Mouse (Mus musculus): ENCODE data around the gene Gm49354.
A peak's percentile ranks its signal among the peaks of the same experiment; 100 is the strongest.
"Not testable (repeated sequence)": the region's sequence is repeated elsewhere in the genome, so short reads cannot be mapped to it uniquely, and the experiment has no call there.

Gene Gm49354

GRCm38 (mm10) chr13:59768531-59768930, 13.5 kb downstream of the Gm49354 start:
- no peak for DNase-seq (ENCODE audit: low read depth, low spot score)

- no peak for DNase-seq (ENCODE audit: low read depth, low spot score)
Measured at GRCm38 (mm10) chr13:59766786-59767515, 15.1 kb downstream of the Gm49354 start.

DNA sequence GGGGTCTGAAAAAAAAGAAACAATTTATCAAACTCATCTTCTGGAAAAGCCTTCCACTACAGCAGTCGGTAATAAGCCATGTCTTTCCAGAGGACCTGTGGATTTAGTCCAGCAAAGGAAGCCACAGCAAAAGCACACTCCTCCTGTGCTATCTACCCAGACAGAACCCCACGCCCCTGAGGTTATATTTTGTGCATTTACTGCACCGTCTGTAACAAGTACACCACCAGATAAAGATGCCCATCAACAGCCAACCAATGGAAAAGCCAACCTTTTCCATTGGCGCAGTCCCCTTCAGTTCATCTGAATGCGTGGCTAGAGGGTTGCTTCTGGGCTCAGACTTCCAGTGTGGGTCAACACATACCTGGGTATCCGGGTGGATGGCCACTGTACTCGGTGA, 19.3 kb downstream of the Gm49354 start:
- no peak for DNase-seq (ENCODE audit: low read depth, low spot score)

- DNase-seq (ENCODE audit: low read depth, low spot score): no peak
Measured at GRCm38 (mm10) chr13:59756906-59757305, 25.1 kb downstream of the Gm49354 start.

DNA sequence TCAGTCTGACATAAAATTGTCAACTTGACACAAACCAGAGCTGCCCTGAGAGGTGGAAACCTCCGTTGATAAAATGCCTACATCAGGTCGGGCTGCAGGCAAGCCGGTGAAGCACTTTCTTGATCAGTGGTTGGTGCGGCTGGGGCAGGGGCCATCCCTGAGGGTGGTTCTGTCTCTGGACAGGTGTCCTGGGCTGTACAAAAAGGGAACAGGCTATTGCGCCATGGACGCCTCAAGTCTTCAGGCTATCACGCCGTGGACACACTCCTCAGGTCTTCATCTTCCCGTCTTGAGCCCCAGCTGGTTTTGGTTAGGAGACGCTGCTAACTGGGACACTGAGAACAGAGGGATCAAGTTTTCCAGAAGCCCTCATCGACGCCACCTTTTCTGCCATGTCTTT, 31.7 kb downstream of the Gm49354 start:
- DNase-seq (ENCODE audit: low read depth, low spot score): no peak

DNA sequence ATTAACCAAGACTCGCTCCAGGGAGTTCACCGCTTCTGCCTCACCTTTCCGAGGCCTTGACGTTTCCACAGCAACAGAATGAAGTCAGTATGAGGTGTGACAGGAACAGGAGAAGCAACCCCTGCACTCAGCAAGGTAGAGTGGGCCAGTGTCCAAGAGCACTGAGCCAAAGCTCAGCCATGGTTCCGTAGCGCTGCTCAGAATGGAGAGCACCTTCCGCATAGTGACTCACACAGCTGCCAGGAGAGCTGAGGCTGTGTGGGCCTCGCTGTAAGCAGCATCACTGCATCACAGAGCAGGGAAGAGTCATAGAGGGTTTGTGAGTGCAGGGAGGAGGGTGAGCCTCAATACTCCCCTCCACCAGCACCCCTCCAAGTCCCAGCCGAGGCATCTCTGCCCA, 35.3 kb downstream of the Gm49354 start, which contains the start of gene 1700014D04Rik:
1700014D04Rik (minus strand) TSS at position 42 of the 400 bp plus-strand sequence.
- DNase-seq (ENCODE audit: low read depth, low spot score): no peak

GRCm38 (mm10) chr13:59746164-59746563, 35.9 kb downstream of the Gm49354 start:
- no peak for DNase-seq (ENCODE audit: low read depth, low spot score)

DNA sequence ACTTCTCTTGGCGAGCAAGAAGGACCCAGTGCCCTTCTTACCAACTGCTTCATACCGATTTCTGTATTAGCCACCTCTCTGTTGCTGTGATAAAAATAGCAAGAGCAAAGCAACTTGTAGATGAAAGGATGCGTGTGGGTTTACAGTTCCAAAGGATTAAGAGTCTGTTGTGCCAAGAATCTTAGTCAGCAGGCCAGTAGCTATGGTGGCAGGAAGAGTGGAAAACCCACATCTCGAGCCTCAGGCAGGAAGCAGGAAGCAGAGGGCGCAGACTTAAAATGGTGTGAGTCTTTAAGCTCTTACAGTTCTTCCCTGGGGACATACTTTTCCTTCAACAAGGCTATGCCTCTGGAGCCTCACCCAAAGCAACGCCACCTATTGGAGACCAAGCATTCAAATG, 36.6 kb downstream of the Gm49354 start:
- DNase-seq (ENCODE audit: low read depth, low spot score): no peak

- DNase-seq (ENCODE audit: low read depth, low spot score): no peak
Measured at GRCm38 (mm10) chr13:59741697-59742096, 40.3 kb downstream of the Gm49354 start.

DNA sequence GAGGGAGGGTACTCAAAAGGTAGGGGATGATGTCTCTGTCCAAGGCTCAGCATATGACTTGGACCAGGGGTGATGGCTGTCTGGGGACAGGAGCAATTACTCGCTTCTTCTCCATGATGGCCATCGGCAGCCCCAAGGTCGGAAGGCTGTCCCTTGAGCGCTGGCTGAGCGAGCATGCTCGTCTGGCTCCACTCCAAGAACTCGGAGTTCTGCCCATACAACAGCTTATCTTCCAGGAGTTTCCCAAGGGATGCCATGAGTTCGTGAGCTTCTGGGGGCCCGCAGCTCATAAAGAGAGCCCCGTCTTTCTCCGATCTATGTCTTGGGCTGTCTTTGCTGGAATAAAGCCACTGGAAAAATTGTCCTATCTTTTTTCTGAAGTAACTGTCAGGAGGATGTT, 40.9 kb downstream of the Gm49354 start:
- DNase-seq (ENCODE audit: low read depth, low spot score): peak; percentile 39

- no peak for DNase-seq (ENCODE audit: low read depth, low spot score)
Measured at GRCm38 (mm10) chr13:59739397-59739796, 42.6 kb downstream of the Gm49354 start.

DNA sequence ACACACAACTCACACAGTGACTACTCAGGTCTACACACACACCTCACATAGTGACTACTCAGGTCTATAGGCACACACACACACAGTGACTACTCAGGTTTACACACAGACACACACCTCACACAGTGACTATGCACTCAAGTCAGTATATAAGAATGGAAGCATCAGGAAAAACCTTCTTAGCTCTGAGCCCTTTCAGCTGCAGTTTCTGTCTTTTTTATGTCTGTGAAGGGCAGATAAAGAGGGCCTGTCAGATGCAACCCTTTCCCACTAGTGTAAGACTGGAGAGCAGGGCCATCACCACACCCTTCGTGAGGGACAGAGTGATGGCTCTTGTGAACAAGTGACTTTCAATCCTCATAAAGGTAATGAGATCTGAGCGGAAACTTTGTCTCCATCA, 43.6 kb downstream of the Gm49354 start:
- DNase-seq (ENCODE audit: low read depth, low spot score): no peak

GRCm38 (mm10) chr13:59735190-59735589, 46.9 kb downstream of the Gm49354 start:
- DNase-seq (ENCODE audit: low read depth, low spot score): no peak

GRCm38 (mm10) chr13:59734347-59734746, 47.7 kb downstream of the Gm49354 start:
- DNase-seq (ENCODE audit: low read depth, low spot score): not testable (repeated sequence)

DNA sequence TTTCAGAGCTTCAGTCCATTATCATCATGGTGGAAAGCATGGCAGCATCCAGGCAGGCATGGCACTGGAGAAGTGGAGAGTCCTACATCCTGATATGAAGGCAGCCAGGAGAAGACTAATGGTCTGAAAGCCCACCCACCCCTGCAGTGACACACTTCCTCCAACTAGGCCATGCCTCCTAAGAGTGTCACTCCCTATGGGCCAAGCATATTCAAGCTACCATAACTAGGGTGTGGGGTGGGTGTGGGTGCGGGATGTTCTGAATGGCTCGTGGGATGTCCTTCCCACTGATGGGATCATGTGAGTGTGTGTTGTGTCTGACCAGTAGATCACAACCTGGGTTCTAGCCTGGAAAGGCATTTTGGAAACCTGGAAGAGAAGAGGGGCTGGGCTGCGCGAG, 48.1 kb downstream of the Gm49354 start:
- DNase-seq (ENCODE audit: low read depth, low spot score): no peak

DNA sequence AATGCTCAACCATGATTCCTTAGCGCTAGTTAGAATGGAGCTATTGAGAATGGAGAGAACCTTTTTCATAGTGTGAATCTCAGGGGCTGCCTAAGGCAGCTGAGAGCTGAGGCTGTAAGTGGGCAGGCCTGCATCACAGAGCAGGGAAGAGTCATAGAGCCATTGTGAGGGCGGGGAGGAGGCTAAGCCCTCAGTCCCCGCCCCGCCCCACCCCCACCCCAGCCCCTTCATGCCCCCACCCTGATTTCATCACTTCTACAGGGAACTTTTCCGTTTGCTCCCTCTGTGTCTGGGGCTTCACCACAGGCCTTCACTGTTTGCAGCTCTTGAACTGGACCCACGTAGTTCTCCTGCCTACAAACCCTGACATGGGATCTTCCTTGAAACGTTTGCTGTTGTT, 50.4 kb downstream of the Gm49354 start, which contains the start of gene Spata31d1d:
Spata31d1d (minus strand) TSS at position 101 of the 400 bp plus-strand sequence.
- DNase-seq (ENCODE audit: low read depth, low spot score): no peak

- DNase-seq (ENCODE audit: low read depth, low spot score): peak; percentile 64
Measured at GRCm38 (mm10) chr13:59728378-59729093, 53.5 kb downstream of the Gm49354 start.

DNA sequence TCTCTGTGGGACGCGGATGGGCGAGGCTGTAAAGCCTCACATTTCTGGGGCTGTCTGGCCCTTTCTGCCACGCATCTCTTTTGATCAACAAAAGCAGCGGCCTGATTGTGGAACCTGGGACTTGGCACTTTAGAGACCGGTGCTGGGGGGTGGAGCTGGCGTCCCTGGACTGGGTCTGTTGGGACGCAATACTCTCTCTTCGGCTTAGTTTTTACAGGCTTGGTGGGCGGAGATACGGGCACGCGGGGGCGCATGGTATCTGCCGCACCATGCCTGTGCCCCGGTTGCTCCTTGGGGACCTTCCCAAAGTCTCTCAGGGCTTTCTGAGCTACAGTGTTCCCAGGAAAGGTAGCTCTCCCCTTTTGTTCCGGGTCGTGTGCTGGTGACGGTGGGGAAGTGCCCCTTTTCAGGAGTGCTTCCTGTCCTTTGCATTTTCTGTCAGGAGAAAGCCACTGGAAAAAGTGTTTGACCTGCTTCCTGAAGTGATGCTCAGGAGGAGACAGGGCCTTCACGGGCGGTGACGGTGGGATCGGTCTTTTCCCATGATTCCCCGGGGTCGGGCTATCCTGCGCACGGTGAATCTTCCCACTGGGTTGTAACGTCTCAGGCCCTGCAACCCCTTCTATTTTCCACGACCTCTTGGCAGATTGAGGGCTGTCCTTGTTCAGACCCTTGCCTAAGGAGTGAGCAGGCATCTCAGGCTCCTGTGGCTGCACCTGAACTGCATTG, 55.7 kb downstream of the Gm49354 start:
- no peak for DNase-seq (ENCODE audit: low read depth, low spot score)

DNA sequence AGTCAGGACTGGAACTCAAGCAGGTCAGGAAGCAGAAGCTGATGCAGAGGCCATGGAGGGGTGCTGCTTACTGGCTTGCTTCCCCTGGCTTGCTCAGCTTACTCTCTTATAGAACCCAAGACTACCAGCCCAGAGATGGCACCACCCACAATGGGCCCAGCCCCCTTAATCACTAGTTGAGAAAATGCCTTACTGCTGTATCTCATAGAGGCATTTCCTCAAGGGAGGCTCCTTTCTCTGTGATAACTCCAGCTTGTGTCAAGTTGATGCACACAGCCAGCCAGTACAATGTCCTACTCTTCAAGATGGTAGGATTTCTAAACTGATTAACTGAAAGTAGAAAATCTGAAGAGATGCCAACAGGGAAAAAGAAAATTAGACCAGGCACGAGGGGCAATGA, 60.0 kb downstream of the Gm49354 start:
- DNase-seq (ENCODE audit: low read depth, low spot score): not testable (repeated sequence)

GRCm38 (mm10) chr13:59719475-59719874, 62.6 kb downstream of the Gm49354 start:
- DNase-seq (ENCODE audit: low read depth, low spot score): no peak

GRCm38 (mm10) chr13:59718857-59719440, 63.1 kb downstream of the Gm49354 start:
- not testable (repeated sequence) for DNase-seq (ENCODE audit: low read depth, low spot score)

- no peak for DNase-seq (ENCODE audit: low read depth, low spot score)
Measured at GRCm38 (mm10) chr13:59713710-59714109, 68.3 kb downstream of the Gm49354 start.
